Mouse (Mus musculus) right cerebral cortex, postnatal 36 days (tissue): ENCODE measurements at regions not wholly inside any gene's neighbourhood (a gene's known extent, or its start where the extent isn't known, plus 50 kb on each side); places are given as distances from the start of the nearest gene placed in this dataset.
"Not testable (repeated sequence)": the region's sequence is repeated elsewhere in the genome, so short reads cannot be mapped to it uniquely, and the experiment has no call there.

Source experiments
- DNase-seq, 2 experiments: peaks; one replicate each; pipeline ENCODE4 v3.0.0; 2022; ENCODE audit warnings: low spot score in 2 of 2, mixed read lengths in 1 of 2

GRCm38 (mm10) chr8:96174996-96175395 lies 286.6 kb upstream of the Got2 start:
- DNase-seq: no peak

DNA sequence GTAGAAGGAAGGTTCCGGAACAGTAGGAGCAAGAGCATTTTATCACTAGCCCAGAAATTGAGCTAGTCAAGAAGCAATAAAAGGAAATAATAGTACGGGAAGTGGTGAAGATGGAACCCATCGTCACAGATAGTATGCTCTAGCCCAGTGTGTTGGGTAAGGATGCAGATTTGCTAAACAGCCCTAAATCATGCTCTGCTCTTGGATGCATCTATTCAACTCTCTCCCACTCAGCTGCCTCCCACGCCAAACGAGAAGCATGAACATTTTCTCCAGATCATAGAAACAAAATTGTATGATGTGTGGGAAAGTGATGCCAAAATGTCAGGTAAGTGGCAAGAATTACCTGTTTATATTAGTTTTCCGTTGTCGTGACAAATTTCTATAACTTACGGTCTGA lies 276.6 kb upstream of the Got2 start:
- peak in 1 of 2 experiments; percentile 4 for DNase-seq

DNA sequence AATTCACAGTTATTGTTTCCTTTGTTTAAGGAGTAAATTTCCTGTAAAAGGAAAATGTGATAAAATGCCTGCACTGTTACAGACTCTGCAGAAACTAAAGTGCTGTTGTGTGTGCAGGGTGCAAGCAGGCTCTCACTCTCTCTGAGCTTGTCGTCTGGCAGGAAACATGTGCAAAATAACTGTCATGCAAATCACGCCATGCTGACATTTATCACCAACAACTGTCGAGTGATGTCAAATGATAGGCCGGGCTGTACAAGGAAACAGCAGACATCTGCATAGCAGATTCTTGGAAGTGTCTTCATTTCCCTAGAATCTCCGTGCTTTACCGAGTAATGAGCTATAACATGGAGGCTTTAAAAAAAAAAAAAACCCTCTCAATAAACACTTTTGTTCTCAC lies 271.6 kb upstream of the Got2 start:
- no peak for DNase-seq

DNA sequence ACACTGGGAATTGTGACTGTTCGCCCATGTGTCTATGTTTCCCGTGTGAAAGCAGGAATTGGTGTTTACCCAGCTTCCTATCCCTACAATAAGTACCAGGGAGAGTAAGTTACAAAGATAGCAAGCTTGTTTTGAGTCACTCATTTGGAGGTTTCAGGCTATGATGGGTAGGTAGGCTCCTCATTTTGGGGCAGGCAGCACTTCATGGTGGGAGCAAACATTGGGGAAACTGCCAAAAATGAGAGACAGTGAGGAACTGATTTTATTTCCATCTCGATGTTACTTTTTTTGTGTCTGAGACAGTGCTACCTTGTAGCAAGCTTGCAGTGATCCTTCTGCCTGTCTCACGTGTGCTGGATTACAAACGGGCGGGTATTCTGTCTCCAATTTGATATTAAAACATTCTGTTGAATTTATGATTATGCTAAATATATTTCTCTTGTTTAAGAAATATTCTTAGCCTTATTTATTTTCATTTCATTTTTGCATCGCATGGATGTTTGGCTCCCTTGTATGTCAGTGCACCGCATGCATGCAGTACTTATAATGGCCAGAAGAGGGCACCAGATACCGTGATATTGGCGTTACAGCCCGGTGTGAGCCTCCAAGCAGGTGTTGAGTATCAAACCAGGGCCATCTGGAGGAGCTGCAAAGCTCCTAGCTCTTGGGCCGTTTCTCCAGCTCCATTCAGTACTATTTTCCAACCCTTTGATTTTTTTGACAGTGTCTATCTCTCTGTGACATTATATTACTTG lies 264.3 kb upstream of the Got2 start:
- DNase-seq: peak; percentile 18 to 19

- peak; percentile 57 to 82 for DNase-seq
Observed at GRCm38 (mm10) chr8:96152056-96152455, 263.7 kb upstream of the Got2 start.

DNA sequence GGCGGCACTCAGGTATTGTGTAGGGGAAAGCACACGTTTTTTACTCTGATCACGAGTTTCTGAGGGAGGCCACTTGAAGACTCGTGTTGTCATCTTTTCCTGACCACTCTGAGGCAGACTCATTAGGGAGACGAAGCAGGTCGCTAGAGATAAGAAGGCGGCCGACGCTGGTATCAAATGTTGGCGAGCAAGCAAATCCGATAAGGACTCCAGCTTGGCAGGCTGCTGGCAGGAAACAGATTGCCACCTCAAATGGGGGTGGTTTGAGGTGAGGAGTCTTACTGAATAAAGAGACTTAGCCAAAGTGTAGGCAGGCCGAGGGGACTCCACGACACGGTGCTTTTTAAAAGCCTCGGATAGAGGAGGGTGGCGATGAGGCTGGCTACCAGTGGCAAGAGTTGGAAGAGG lies 262.7 kb upstream of the Got2 start:
- peak; percentile 61 to 64 for DNase-seq

DNA sequence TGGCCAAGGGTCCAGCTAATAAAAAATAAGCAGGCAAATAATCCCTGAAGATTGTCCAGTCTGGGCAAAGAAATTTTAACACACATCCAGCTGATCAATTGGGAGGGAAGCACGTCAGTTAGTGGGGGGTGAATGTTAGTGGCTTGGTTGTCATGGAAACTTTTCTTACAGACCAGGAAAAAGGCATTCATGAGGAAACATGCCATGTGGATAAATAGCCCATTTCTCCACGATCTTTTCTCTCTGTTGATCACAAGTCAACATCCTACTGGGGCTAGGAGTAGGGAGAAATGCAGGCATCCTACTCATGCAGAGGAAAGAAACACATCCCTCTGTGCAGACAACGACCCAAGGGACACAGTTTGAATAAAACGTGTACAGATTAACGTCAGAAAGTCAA lies 243.8 kb upstream of the Got2 start:
- DNase-seq: no peak

DNA sequence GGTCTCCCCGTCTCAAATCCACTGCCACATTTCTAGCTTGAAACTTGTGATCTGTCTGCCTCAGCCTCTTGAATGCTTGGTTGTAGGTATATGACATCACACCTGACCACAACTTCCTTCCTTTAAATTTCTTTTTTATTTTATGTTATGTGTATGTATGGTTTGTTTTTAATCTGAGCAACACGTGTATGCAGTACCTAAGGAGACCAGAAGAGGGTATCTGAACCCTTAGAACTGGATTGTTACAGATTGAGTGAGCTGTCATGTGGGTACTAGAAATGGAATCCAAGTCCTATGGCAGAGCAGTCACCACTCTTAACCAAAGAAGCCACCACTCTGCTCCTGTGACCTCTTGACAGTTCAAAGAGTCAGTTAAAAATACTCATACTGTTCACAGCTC lies 240.0 kb upstream of the Got2 start:
- no peak for DNase-seq

GRCm38 (mm10) chr8:96100817-96101216 lies 212.5 kb upstream of the Got2 start:
- no peak for DNase-seq

GRCm38 (mm10) chr8:96092931-96093330 lies 204.6 kb upstream of the Got2 start:
- DNase-seq: no peak

DNA sequence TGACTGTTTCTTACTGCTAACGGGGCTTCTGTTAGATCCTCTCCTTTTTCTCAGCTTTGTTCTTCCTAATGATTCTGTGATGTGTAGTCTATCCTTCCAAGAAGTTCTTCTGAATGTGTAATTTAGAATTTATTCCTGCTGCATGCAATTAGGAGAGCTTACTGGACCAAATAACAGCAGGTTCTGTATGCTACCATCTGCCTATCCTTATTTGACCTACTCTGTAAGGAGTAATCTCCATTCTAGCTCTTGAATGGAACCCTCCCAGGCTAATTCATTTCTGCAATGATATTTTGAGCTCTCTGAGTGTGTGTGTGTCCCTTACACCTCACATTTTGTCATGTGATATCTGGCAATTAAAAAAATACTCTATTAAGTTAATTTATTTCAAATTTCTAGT lies 201.9 kb upstream of the Got2 start:
- no peak for DNase-seq

DNA sequence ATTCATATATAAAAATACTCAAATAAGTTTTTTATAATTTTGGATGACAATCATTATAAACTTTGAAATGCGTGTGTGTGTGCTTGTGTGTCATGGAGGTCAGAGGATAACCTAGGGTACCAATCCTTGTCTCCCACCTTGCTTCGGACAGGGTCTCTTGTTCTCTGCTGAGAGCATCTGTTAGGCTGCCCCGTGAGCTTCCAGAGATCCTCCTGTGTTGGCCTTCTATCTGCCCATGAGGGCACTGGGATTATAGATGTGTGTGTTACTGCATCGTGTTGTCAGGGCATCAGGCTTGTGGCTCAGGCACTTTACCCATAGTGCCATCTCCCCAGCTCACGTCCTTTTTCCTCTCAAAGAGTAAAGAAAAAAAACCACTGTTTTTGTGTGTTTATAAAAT lies 180.0 kb upstream of the Got2 start:
- DNase-seq: no peak

DNA sequence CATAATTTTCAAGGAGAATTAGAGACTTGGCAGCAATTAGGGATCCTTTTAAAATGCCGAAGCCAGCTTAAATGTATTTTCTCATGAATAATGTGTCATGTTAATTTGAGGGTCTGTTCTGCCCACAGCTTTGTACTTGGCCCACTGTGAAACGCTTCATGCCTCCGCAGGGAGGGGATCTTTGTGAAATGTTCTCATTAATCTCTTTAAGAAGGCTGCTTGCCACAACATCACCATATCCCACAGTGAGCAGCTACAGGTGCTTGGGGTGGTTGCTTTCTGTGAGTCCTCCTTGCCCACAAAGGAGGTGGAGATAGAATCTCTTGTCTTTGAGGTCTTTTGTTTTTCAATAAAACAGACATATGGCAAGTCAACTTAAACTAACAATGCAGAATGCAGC lies 159.3 kb upstream of the Got2 start:
- DNase-seq: peak in 1 of 2 experiments; percentile 3

GRCm38 (mm10) chr8:96042335-96042734 lies 154.0 kb upstream of the Got2 start:
- DNase-seq: no peak

- no peak for DNase-seq
Observed at GRCm38 (mm10) chr8:96040216-96040615, 151.9 kb upstream of the Got2 start.

DNA sequence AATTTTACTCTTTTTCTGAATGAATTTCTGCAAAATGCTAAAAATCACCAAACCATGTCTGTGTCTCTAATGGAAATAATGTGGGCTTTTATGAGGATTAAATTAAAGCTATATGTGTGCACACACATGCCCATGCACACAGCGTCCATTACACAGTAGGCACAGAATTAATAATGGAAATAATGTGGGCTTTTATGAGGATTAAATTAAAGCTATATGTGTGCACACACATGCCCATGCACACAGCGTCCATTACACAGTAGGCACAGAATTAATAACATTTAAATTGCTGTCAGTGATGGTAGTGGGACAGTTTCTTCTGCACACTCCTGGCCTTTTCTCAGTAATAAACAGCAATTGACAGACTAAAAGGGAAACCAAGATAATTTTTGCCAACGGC lies 130.4 kb upstream of the Got2 start:
- DNase-seq: not testable (repeated sequence)

DNA sequence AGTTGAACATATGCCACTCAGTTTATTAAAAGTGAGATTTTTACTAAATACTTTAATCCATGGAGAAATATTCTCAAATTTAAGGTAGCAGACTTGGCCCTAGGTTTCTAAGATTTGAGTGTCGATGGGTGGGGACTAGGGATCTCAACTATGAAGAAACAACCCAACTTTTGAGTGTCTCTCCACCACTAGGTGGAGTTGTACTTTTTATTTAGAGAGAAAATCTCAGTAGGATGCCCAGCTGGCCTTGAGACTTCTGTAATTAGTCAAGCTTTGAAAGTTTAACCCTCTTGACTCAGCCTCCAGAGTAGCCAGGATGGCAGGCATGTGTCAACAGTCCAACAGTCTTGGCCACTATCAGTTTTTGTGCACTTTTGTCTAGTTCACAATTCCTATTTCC lies 123.7 kb upstream of the Got2 start:
- DNase-seq: no peak

- no peak for DNase-seq
Observed at GRCm38 (mm10) chr8:95991826-95992463, 103.6 kb upstream of the Got2 start.

DNA sequence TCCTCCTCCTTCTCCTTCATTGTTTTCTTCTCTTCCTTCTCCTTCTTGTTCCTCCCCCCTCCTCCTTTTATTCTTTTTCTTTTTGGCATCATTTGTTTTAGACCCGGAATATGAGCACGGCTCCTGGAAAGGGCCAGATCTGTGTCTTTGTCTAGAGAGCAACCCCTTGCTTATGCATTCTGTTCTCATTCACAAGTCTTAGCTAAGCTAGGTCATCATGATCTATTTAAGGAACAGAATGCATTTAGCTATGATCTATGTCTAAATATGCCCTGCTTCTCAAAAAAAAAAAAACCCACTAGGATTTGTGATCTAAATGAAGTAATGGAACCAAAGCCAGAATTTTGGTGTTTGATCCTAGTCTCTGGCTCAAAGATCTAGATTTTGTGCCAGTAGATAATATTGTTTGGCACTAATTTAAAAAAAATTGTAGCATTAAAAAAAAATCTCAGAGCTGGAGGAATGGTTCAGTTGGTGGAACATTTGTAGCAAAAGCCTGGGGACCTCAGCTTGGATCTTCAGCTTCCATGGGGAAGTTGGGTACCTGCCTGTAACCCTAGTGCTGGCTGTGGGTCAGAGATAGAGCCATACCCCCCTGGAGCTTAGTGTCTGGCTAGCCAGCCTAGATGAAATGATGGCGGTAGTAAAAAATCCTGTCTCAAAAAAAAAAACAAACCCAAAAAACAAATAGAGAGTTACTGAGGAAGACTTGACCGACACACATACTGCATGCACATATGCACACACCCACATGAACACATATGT lies 100.5 kb upstream of the Got2 start:
- no peak for DNase-seq

DNA sequence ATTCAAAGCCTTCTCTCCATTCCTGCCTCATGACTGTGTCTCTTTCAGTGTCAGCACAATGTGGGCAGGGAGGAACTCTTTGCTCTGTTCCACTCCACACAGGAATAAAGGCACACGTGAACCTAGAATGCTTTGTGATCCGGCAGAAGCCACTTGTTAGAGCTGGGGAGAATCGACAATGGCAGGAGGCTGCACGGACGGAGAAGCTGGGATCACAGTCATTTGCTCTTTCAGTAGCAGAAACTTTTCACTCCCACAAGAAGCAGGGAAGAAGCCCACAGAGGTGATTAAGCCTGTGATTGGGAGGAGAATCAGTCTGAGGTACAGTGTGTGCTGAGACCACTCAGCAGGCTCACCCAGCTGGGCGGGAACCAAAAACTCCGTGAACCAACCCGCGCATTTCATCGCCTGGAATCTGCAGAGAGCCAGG lies 98.7 kb upstream of the Got2 start:
- DNase-seq: no peak

- no peak for DNase-seq
Observed at GRCm38 (mm10) chr8:95986410-95986809, 98.1 kb upstream of the Got2 start.

DNA sequence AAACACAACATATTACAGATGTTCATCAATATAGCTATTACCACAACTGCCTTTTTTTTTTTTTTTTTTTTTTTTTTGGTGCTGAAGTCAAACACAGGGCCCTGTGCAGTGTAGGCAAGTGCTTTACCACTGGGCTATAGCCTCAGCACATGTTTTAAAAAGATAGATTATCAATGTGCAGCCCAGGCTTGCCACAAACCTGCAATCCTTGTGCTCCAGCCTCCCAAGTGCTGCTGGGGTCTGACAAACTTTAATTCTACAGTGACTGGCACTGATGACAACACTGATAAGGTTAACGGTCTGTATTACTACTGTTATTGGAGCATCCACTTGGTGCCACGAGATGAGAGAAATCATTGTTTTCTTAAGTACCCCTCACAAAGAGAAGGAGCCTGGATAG lies 95.3 kb upstream of the Got2 start:
- DNase-seq: no peak

DNA sequence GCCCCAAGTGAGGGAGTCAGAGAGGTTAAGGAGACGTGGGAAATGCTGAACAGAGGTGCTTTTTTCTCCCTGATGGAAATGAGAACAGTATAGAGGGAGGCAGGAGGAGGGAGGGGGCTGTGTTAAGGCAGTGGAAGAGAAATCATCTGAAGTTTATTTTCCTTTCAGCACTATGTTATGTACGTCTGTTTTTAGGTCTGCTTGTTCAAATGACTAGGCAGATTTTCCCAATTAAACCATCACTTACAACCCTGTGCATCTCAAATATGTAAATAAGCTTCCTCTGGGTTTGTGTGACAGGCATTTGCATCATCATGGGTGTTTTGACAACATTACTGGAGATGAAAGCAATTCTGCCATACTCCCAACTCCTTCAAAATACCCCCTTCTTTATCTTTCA lies 92.1 kb upstream of the Got2 start:
- no peak for DNase-seq
